Mouse (Mus musculus) adrenal gland, adult 10 weeks (tissue): ENCODE measurements around the gene Tbx20. TPM values are rescaled to one million over a fixed set of nuclear protein-coding genes. Genes with fewer than 3 reads are reported as not detected.

Experiments used
- polyA plus RNA-seq: library from polyadenylated mRNA; stranded (reverse); fragments of 350-450 nt; fragmentation: Illumina TruSeq; extraction: RNeasy Lipid Tissue Mini Kit (QIAGEN cat#74804); gene quantifications from one replicate; pipeline ENCODE4 v1.2.3, GENCODE M21; 2014; ENCODE audit warnings: low read depth, low replicate concordance

Gene Tbx20
- polyA plus RNA-seq: 23.7 TPM

GRCm38 (mm10) chr9:24774160-24774969, at the start of gene Tbx20:
Gene Tbx20 (minus strand): TSS chr9:24774303.

DNA sequence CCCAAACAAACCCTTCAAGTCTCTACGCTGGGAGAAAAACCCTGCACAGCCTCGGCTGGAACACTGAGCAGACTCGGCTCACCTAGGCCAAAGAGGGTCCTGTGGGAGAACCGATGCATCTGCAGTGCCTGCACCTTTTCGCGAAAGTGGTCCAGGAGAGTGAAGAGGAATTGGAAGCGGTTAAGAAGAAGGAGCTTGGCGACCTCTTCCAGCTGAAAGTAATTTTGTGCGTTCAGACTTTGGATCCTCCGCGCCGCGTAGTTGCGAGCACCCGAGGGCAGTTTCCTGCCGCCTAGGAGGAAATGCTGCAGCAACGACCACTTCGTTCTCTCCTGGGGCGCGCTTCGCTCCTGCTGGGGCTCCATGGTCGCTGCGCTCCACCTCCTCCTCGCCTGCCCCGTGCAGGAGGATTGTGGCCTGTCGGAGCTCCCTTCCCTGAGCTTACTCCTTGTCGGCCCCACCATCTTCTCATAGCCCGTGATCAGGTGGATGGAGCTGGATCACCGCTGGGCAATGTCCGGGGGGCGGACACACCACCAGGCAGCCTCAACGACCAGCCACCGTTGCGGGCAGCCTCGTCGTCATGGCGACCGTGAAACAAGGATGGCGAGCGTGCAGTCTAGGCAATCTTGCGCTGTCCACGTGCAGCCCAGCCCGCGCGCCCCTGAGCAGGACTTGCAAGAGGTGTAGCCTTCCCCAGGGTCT, 78.3 kb downstream of the Tbx20 start, which contains the start of gene Dpy19l2:
Dpy19l2 (minus strand) TSS at position 594 of the 705 bp plus-strand sequence.

Other genes with a start within 250 kb of the Tbx20 start
- gene Cypt4, start 149.1 kb downstream of the Tbx20 start, polyA plus RNA-seq: not detected
- gene Dpy19l2, start 78.0 kb downstream of the Tbx20 start, polyA plus RNA-seq: 0.29 TPM